Mouse (Mus musculus) liver, embryonic 14.5 days (tissue): Measurements from ENCODE around the gene Txnip. TPM values are rescaled to one million over a fixed set of nuclear protein-coding genes. Genes with fewer than 3 reads are reported as not detected.
"Not testable (repeated sequence)": the region's sequence is repeated elsewhere in the genome, so short reads cannot be mapped to it uniquely, and the experiment has no call there.

Experiments
- ATAC-seq: fragments of 200-750 bp; cut with Nextera tagmentation; 2 replicates; pipeline ENCODE4 v1.8.0; 2017; ENCODE audit warnings: moderate number of reproducible peaks, mild to moderate bottlenecking, moderate library complexity; ENCODE audit not compliant: insufficient read depth
- DNase-seq, 3 experiments: peaks; one replicate each; pipeline ENCODE4 v3.0.0-alpha.2; 2012 to 2013; ENCODE audit warnings: low read depth in 3 of 3, low spot score in 3 of 3
- H3K27ac ChIP-seq: fragments of 300-500 bp; sonication (generic); 2 replicates; pipeline ENCODE4 v1.5.1; 2014; ENCODE audit warnings: moderate library complexity, mild to moderate bottlenecking, control low read depth, inconsistent platforms
- H3K27me3 ChIP-seq: fragments of 300-500 bp; sonication (generic); 2 replicates; pipeline ENCODE4 v1.6.1; 2014; ENCODE audit warnings: mild to moderate bottlenecking, low read length, moderate library complexity; ENCODE audit not compliant: control insufficient read depth, insufficient read depth
- H3K36me3 ChIP-seq: fragments of 300-500 bp; sonication (generic); replicated peaks from 2 replicates; pipeline ENCODE4 v1.6.1; 2014; ENCODE audit warnings: low read depth; ENCODE audit not compliant: control insufficient read depth, insufficient read depth
- H3K4me1 ChIP-seq, 2 experiments: fragments of 200-500 bp in 1 of 2; fragments of 300-500 bp in 1 of 2; sonication (generic) in 1 of 2; replicated peaks; 2 replicates each; pipeline ENCODE4 v1.6.1; 2012 to 2014; ENCODE audit warnings: antibody characterized with exemption in 1 of 2, inconsistent platforms in 1 of 2, low read length in 1 of 2; ENCODE audit not compliant: control insufficient read depth in 2 of 2, insufficient read depth in 2 of 2
- H3K4me2 ChIP-seq: fragments of 300-500 bp; sonication (generic); 2 replicates; pipeline ENCODE4 v1.6.1; 2014; ENCODE audit warnings: low read depth, mild to moderate bottlenecking, control low read depth, moderate library complexity
- H3K4me3 ChIP-seq, 2 experiments: fragments of 200-500 bp in 1 of 2; fragments of 300-500 bp in 1 of 2; sonication (generic) in 1 of 2; 2 replicates each; pipeline ENCODE4 v1.5.1; 2012 to 2014; ENCODE audit warnings: low read depth in 2 of 2, low read length in 2 of 2, mild to moderate bottlenecking in 2 of 2, control low read depth in 1 of 2, inconsistent platforms in 1 of 2, moderate library complexity in 1 of 2; ENCODE audit not compliant: insufficient read depth in 1 of 2
- H3K9ac ChIP-seq: fragments of 300-500 bp; sonication (generic); replicated peaks from 2 replicates; pipeline ENCODE4 v1.6.1; 2014; ENCODE audit warnings: mild to moderate bottlenecking, control low read depth, moderate library complexity
- H3K9me3 ChIP-seq: fragments of 300-500 bp; sonication (generic); 2 replicates; pipeline ENCODE4 v1.6.1; 2016; ENCODE audit warnings: low read length, mixed read lengths; ENCODE audit not compliant: control insufficient read depth
- CTCF ChIP-seq: IDR thresholded peaks from 2 replicates; pipeline ENCODE4 v1.5.1; 2016; ENCODE audit warnings: antibody characterized with exemption, low read depth, control low read depth
- EP300 ChIP-seq: IDR thresholded peaks from 2 replicates; pipeline ENCODE4 v1.6.1; 2016; ENCODE audit warnings: antibody characterized with exemption, low read depth
- WGBS: fragments of 180-500 bp; shearing (Covaris S2); extraction: QIAGEN DNeasy Blood & Tissue Kit; methylation state at CpG from one replicate; pipeline ENCODE4 v1.1.7; 2014; ENCODE audit not compliant: insufficient replicate concordance; 5-methylcytosine and 5-hydroxymethylcytosine counted together
- polyA plus RNA-seq, 2 experiments: library from polyadenylated mRNA; depleted of rRNA in 1 of 2; stranded (reverse) in 1 of 2; unstranded in 1 of 2; fragments of >200 nt; fragmentation: Nextera tagmentation in 1 of 2; extraction: Ambion mirVana in 1 of 2; gene quantifications; 2 replicates each; pipeline versions ENCODE4 v1.2.1 to v1.2.3; 2012 to 2014

Txnip gene
- polyA plus RNA-seq, 2 experiments, result 32.5 to 42.8 TPM

DNA sequence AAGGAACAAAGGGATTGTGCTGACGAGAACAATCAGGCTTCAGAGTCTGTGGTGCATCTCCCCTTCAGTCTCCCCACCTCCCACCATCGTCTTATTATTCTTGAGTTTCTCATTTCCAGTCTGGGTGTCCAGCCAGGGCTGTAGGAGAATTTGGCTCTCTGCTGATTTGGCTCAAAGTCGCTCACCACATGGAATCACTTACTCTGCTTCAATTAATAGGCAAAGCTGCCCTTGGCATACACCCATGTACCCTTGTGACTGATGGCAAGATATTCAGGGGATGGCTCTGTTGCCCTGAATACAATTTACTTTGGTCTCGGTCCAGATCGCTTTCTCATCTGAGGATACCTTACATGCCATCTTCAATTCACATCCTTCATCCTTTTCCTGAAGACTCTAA is 45.6 kb downstream of the Txnip start:
- TF ChIP-seq CTCF (no peak), EP300 (no peak)
- no peak overlapping the region for H3K9ac ChIP-seq
- no peak overlapping the region for H3K4me2 ChIP-seq
- no peak for ATAC-seq
- DNase-seq, result no peak
- H3K27me3 ChIP-seq, result peaks cover 42% of the 10 kb centered on the region
- no peak overlapping the region for H3K27ac ChIP-seq
- H3K4me3 ChIP-seq, result no peak overlapping the region
- 66% methylated on average over 5 of the region's 5 CpGs for WGBS
- no peaks in the 10 kb centered on the region for H3K4me1 ChIP-seq
- no peaks in the 10 kb centered on the region for H3K36me3 ChIP-seq
- no peaks in the 10 kb centered on the region for H3K9me3 ChIP-seq

GRCm38 (mm10) chr3:96606007-96606406 is 48.2 kb downstream of the Txnip start:
- not testable (repeated sequence) for H3K4me2 ChIP-seq, H3K4me3 ChIP-seq, H3K36me3 ChIP-seq, DNase-seq, H3K9me3 ChIP-seq, H3K27ac ChIP-seq, ATAC-seq, H3K9ac ChIP-seq, H3K4me1 ChIP-seq
- 67% methylated on average over 4 of the region's 4 CpGs for WGBS
- H3K27me3 ChIP-seq, result peaks cover 17% of the 10 kb centered on the region

GRCm38 (mm10) chr3:96606618-96607017 is 48.9 kb downstream of the Txnip start:
- H3K4me2 ChIP-seq, result no peak overlapping the region
- DNase-seq (no peak), ATAC-seq (no peak)
- WGBS, result 64% methylated on average over 4 of the region's 4 CpGs
- no peaks in the 10 kb centered on the region for H3K4me1 ChIP-seq
- no peaks in the 10 kb centered on the region for H3K9me3 ChIP-seq
- H3K36me3 ChIP-seq, result no peaks in the 10 kb centered on the region
- TF ChIP-seq CTCF, result no peak
- no peak for TF ChIP-seq EP300
- no peak overlapping the region for H3K4me3 ChIP-seq
- H3K27ac ChIP-seq, result no peak overlapping the region
- H3K27me3 ChIP-seq, result peaks cover 11% of the 10 kb centered on the region
- H3K9ac ChIP-seq, result no peak overlapping the region

Other genes starting within 250 kb of the Txnip start
- not detected in 2 replicates for gene BC107364, start 105.7 kb upstream of the Txnip start, polyA plus RNA-seq (2012; rRNA removed)
- not detected in 2 replicates for gene BC107364, start 105.7 kb upstream of the Txnip start, polyA plus RNA-seq (2014; fragmentation: Nextera tagmentation; extraction: Ambion mirVana)
- 3.8 and 4.5 TPM in 2 replicates for gene Hfe2, start 32.8 kb upstream of the Txnip start, polyA plus RNA-seq (2012; rRNA removed)
- gene Hfe2, start 32.8 kb upstream of the Txnip start, polyA plus RNA-seq (2014; fragmentation: Nextera tagmentation; extraction: Ambion mirVana), result 4.3 and 4.4 TPM in 2 replicates
- not detected in 2 replicates for gene Gm16253, start 19.0 kb downstream of the Txnip start, polyA plus RNA-seq (2012; rRNA removed)
- gene Gm16253, start 19.0 kb downstream of the Txnip start, polyA plus RNA-seq (2014; fragmentation: Nextera tagmentation; extraction: Ambion mirVana), result not detected in 2 replicates
- 6.2 and 11.8 TPM in 2 replicates for gene Polr3gl, start 36.2 kb downstream of the Txnip start, polyA plus RNA-seq (2012; rRNA removed)
- 3.0 and 3.3 TPM in 2 replicates for gene Polr3gl, start 36.2 kb downstream of the Txnip start, polyA plus RNA-seq (2014; fragmentation: Nextera tagmentation; extraction: Ambion mirVana)
- 0.08 TPM in 2 replicates for gene Ankrd34a, start 38.7 kb downstream of the Txnip start, polyA plus RNA-seq (2012; rRNA removed)
- gene Ankrd34a, start 38.7 kb downstream of the Txnip start, polyA plus RNA-seq (2014; fragmentation: Nextera tagmentation; extraction: Ambion mirVana), result not detected in 2 replicates
- 2.7 and 2.9 TPM in 2 replicates for gene Lix1l, start 43.2 kb downstream of the Txnip start, polyA plus RNA-seq (2012; rRNA removed)
- 0.32 and 0.48 TPM in 2 replicates for gene Lix1l, start 43.2 kb downstream of the Txnip start, polyA plus RNA-seq (2014; fragmentation: Nextera tagmentation; extraction: Ambion mirVana)
- gene Rbm8a, start 72.0 kb downstream of the Txnip start, polyA plus RNA-seq (2012; rRNA removed), result 11.6 and 22.8 TPM in 2 replicates
- 69.1 and 73.6 TPM in 2 replicates for gene Rbm8a, start 72.0 kb downstream of the Txnip start, polyA plus RNA-seq (2014; fragmentation: Nextera tagmentation; extraction: Ambion mirVana)
- 10.5 and 10.7 TPM in 2 replicates for gene Pex11b, start 77.4 kb downstream of the Txnip start, polyA plus RNA-seq (2012; rRNA removed)
- gene Pex11b, start 77.4 kb downstream of the Txnip start, polyA plus RNA-seq (2014; fragmentation: Nextera tagmentation; extraction: Ambion mirVana), result 15.7 and 19.1 TPM in 2 replicates
- 0.02 TPM in 1 of 2 replicates, not detected in the other for gene Gm42957, start 77.5 kb downstream of the Txnip start, polyA plus RNA-seq (2012; rRNA removed)
- gene Gm42957, start 77.5 kb downstream of the Txnip start, polyA plus RNA-seq (2014; fragmentation: Nextera tagmentation; extraction: Ambion mirVana), result not detected in 2 replicates
- gene Itga10, start 87.6 kb downstream of the Txnip start, polyA plus RNA-seq (2012; rRNA removed), result 0.42 and 0.47 TPM in 2 replicates
- gene Itga10, start 87.6 kb downstream of the Txnip start, polyA plus RNA-seq (2014; fragmentation: Nextera tagmentation; extraction: Ambion mirVana), result 0.05 TPM in 2 replicates
- 0.26 and 0.39 TPM in 2 replicates for gene Ankrd35, start 112.2 kb downstream of the Txnip start, polyA plus RNA-seq (2012; rRNA removed)
- gene Ankrd35, start 112.2 kb downstream of the Txnip start, polyA plus RNA-seq (2014; fragmentation: Nextera tagmentation; extraction: Ambion mirVana), result 0.13 and 0.22 TPM in 2 replicates
- 5.1 and 5.7 TPM in 2 replicates for gene Pias3, start 138.4 kb downstream of the Txnip start, polyA plus RNA-seq (2012; rRNA removed)
- 3.6 and 4.1 TPM in 2 replicates for gene Pias3, start 138.4 kb downstream of the Txnip start, polyA plus RNA-seq (2014; fragmentation: Nextera tagmentation; extraction: Ambion mirVana)
- gene Nudt17, start 150.6 kb downstream of the Txnip start, polyA plus RNA-seq (2012; rRNA removed), result 0.62 and 0.65 TPM in 2 replicates
- 1.4 and 1.5 TPM in 2 replicates for gene Nudt17, start 150.6 kb downstream of the Txnip start, polyA plus RNA-seq (2014; fragmentation: Nextera tagmentation; extraction: Ambion mirVana)
- gene Polr3c, start 169.7 kb downstream of the Txnip start, polyA plus RNA-seq (2012; rRNA removed), result 15.4 and 21.6 TPM in 2 replicates
- gene Polr3c, start 169.7 kb downstream of the Txnip start, polyA plus RNA-seq (2014; fragmentation: Nextera tagmentation; extraction: Ambion mirVana), result 14.5 and 14.6 TPM in 2 replicates
- 9.6 and 12.4 TPM in 2 replicates for gene Rnf115, start 169.7 kb downstream of the Txnip start, polyA plus RNA-seq (2012; rRNA removed)
- 28.2 and 33.0 TPM in 2 replicates for gene Rnf115, start 169.7 kb downstream of the Txnip start, polyA plus RNA-seq (2014; fragmentation: Nextera tagmentation; extraction: Ambion mirVana)